Mouse (Mus musculus) kidney, postnatal 0 days (tissue): ENCODE data around the gene Ints6. TPM values are rescaled to one million over a fixed set of nuclear protein-coding genes. Genes with fewer than 3 reads are reported as not detected.
"Not testable (repeated sequence)": the region's sequence is repeated elsewhere in the genome, so short reads cannot be mapped to it uniquely, and the experiment has no call there.

Experiments
- ATAC-seq: fragments of 200-750 bp; cut with Nextera tagmentation; replicated peaks from 2 replicates; pipeline ENCODE4 v1.8.0; 2017; ENCODE audit warnings: low read depth, moderate number of reproducible peaks, moderate TSS enrichment, moderate library complexity; ENCODE audit not compliant: low FRiP score
- DNase-seq: peaks from one replicate; pipeline ENCODE4 v3.0.0-alpha.2; 2016; ENCODE audit warnings: low spot score
- H3K27ac ChIP-seq: fragments of 300-500 bp; sonication (generic); 2 replicates; pipeline ENCODE4 v1.5.1; 2014; ENCODE audit warnings: mild to moderate bottlenecking
- H3K27me3 ChIP-seq: fragments of 300-500 bp; sonication (generic); 2 replicates; pipeline ENCODE4 v1.6.1; 2014; ENCODE audit warnings: low read length, mixed read lengths; ENCODE audit not compliant: insufficient read depth
- H3K36me3 ChIP-seq: fragments of 300-500 bp; sonication (generic); 2 replicates; pipeline ENCODE4 v1.6.1; 2014; ENCODE audit warnings: low read length, mixed read lengths; ENCODE audit not compliant: insufficient read depth
- H3K4me1 ChIP-seq: fragments of 300-500 bp; sonication (generic); replicated peaks from 2 replicates; pipeline ENCODE4 v1.6.1; 2014; ENCODE audit warnings: antibody characterized with exemption, low read length, mixed read lengths; ENCODE audit not compliant: insufficient read depth
- H3K4me2 ChIP-seq: fragments of 300-500 bp; sonication (generic); 2 replicates; pipeline ENCODE4 v1.6.1; 2014; ENCODE audit warnings: mild to moderate bottlenecking, low read length, moderate library complexity, mixed read lengths
- H3K4me3 ChIP-seq: fragments of 300-500 bp; sonication (generic); replicated peaks from 2 replicates; pipeline ENCODE4 v1.5.1; 2014; ENCODE audit warnings: low read depth, low read length
- H3K9ac ChIP-seq: fragments of 300-500 bp; sonication (generic); 2 replicates; pipeline ENCODE4 v1.6.1; 2014; ENCODE audit warnings: low read depth, low read length
- H3K9me3 ChIP-seq: fragments of 300-500 bp; sonication (generic); replicated peaks from 2 replicates; pipeline ENCODE4 v1.6.1; 2016; ENCODE audit warnings: low read length, inconsistent platforms, mixed read lengths
- CTCF ChIP-seq: IDR thresholded peaks from 2 replicates; pipeline ENCODE4 v1.5.1; 2016; ENCODE audit warnings: antibody characterized with exemption, low read depth, mild to moderate bottlenecking, moderate library complexity
- WGBS: fragments of 180-500 bp; shearing (Covaris S2); extraction: QIAGEN DNeasy Blood & Tissue Kit; methylation state at CpG from one replicate; pipeline ENCODE4 v1.1.7; 2014; 5-methylcytosine and 5-hydroxymethylcytosine counted together
- polyA plus RNA-seq: library from polyadenylated mRNA; unstranded; fragments of >200 nt; fragmentation: Nextera tagmentation; extraction: Ambion mirVana; gene quantifications from 2 replicates; pipeline ENCODE4 v1.2.1, GENCODE M21; 2015

Ints6 gene
- polyA plus RNA-seq, 1 experiment from 2014 or later: 13.5 TPM

- H3K36me3 ChIP-seq: no peaks in the 10 kb centered on the region
- TF ChIP-seq CTCF: no peak
- no peak for DNase-seq
- no peak overlapping the region for H3K9ac ChIP-seq
- no peak overlapping the region for H3K4me3 ChIP-seq
- no peaks in the 10 kb centered on the region for H3K9me3 ChIP-seq
- WGBS: 79% methylated on average over 7 of the region's 7 CpGs
- no peaks in the 10 kb centered on the region for H3K27me3 ChIP-seq
- H3K4me2 ChIP-seq: no peak overlapping the region
- no peaks in the 10 kb centered on the region for H3K4me1 ChIP-seq
- ATAC-seq: no peak
- no peak overlapping the region for H3K27ac ChIP-seq
Observed at GRCm38 (mm10) chr14:62655996-62656395, 105.0 kb downstream of the Ints6 start.

GRCm38 (mm10) chr14:62651771-62652170 lies 109.2 kb downstream of the Ints6 start:
- ATAC-seq: no peak
- TF ChIP-seq CTCF: no peak
- H3K9me3 ChIP-seq: no peaks in the 10 kb centered on the region
- H3K4me2 ChIP-seq: no peak overlapping the region
- H3K4me3 ChIP-seq: no peak overlapping the region
- H3K27me3 ChIP-seq: no peaks in the 10 kb centered on the region
- no peaks in the 10 kb centered on the region for H3K36me3 ChIP-seq
- H3K27ac ChIP-seq: no peak overlapping the region
- no peak overlapping the region for H3K9ac ChIP-seq
- DNase-seq: no peak
- no peaks in the 10 kb centered on the region for H3K4me1 ChIP-seq
- 94% methylated on average over 3 of the region's 3 CpGs for WGBS

GRCm38 (mm10) chr14:62650376-62650775 lies 110.6 kb downstream of the Ints6 start:
- H3K9me3 ChIP-seq: no peaks in the 10 kb centered on the region
- 62% methylated on average over 3 of the region's 3 CpGs for WGBS
- no peak for TF ChIP-seq CTCF

GRCm38 (mm10) chr14:62648405-62648804 lies 112.6 kb downstream of the Ints6 start:
- Histone ChIP-seq H3K36me3 (no peaks in the 10 kb centered on the region), H3K27me3 (no peaks in the 10 kb centered on the region), H3K4me2 (no peak overlapping the region), H3K4me1 (no peaks in the 10 kb centered on the region), H3K4me3 (no peak overlapping the region), H3K27ac (no peak overlapping the region), H3K9me3 (no peaks in the 10 kb centered on the region), H3K9ac (no peak overlapping the region)
- DNase-seq (no peak), ATAC-seq (no peak)
- 87% methylated on average over 6 of the region's 6 CpGs for WGBS
- no peak for TF ChIP-seq CTCF

More at GRCm38 (mm10) chr14:62650376-62650775, 110.6 kb downstream of the Ints6 start:
- Histone ChIP-seq H3K36me3 (no peaks in the 10 kb centered on the region), H3K27me3 (no peaks in the 10 kb centered on the region), H3K9ac (no peak overlapping the region), H3K4me1 (no peaks in the 10 kb centered on the region), H3K27ac (no peak overlapping the region), H3K4me3 (no peak overlapping the region), H3K4me2 (no peak overlapping the region)
- DNase-seq: no peak
- ATAC-seq: no peak

- ATAC-seq, H3K4me3 ChIP-seq, H3K9me3 ChIP-seq, H3K36me3 ChIP-seq, H3K27ac ChIP-seq, H3K9ac ChIP-seq, H3K4me2 ChIP-seq, H3K27me3 ChIP-seq, H3K4me1 ChIP-seq: not testable (repeated sequence)
- DNase-seq: peak; percentile 25
- WGBS: 84% methylated on average over 6 of the region's 7 CpGs
Observed at GRCm38 (mm10) chr14:62642368-62642767, 118.6 kb downstream of the Ints6 start.

GRCm38 (mm10) chr14:62640396-62640795 lies 120.6 kb downstream of the Ints6 start:
- Histone ChIP-seq H3K27me3 (no peaks in the 10 kb centered on the region), H3K9ac (no peak overlapping the region), H3K4me3 (no peak overlapping the region), H3K36me3 (no peaks in the 10 kb centered on the region), H3K9me3 (no peaks in the 10 kb centered on the region), H3K27ac (no peak overlapping the region), H3K4me1 (no peaks in the 10 kb centered on the region), H3K4me2 (no peak overlapping the region)
- DNase-seq: no peak
- no peak for ATAC-seq
- WGBS: 73% methylated on average over 4 of the region's 4 CpGs
- no peak for TF ChIP-seq CTCF

- no peaks in the 10 kb centered on the region for H3K36me3 ChIP-seq
- 86% methylated on average over 5 of the region's 5 CpGs for WGBS
- H3K27me3 ChIP-seq: no peaks in the 10 kb centered on the region
Observed at GRCm38 (mm10) chr14:62639551-62639950, 121.4 kb downstream of the Ints6 start.

More at GRCm38 (mm10) chr14:62639551-62639950, 121.4 kb downstream of the Ints6 start:
- no peak for TF ChIP-seq CTCF
- no peaks in the 10 kb centered on the region for H3K4me1 ChIP-seq
- no peak overlapping the region for H3K4me2 ChIP-seq
- no peak for ATAC-seq
- no peak overlapping the region for H3K9ac ChIP-seq
- H3K9me3 ChIP-seq: no peaks in the 10 kb centered on the region
- DNase-seq: no peak
- H3K4me3 ChIP-seq: no peak overlapping the region
- no peak overlapping the region for H3K27ac ChIP-seq
